Mouse (Mus musculus) large intestine, adult 2 months (tissue): ENCODE results near the gene Aspscr1. TPM values are rescaled to one million over a fixed set of nuclear protein-coding genes. Genes with fewer than 3 reads are reported as not detected.
A peak's percentile ranks its signal among the peaks of the same experiment; 100 is the strongest.

Source experiments
- DNase-seq: peaks from one replicate; pipeline ENCODE4 v3.0.0-alpha.2; 2012; ENCODE audit warnings: low read depth, low spot score
- WGBS: fragments of 180-500 bp; shearing (Covaris S2); methylation state at CpG from one replicate; pipeline ENCODE4 v1.1.7; 2018; 5-methylcytosine and 5-hydroxymethylcytosine counted together
- polyA plus RNA-seq: library from polyadenylated mRNA; depleted of rRNA; stranded (reverse); fragments of >200 nt; gene quantifications from 2 replicates; pipeline ENCODE4 v1.2.3, GENCODE M21; 2012

Gene Aspscr1
- polyA plus RNA-seq, 1 experiment = 74.9 TPM

- DNase-seq = no peak
- WGBS = 84% methylated on average over 5 of the region's 5 CpGs
Observed at GRCm38 (mm10) chr11:120634810-120635209, 38.0 kb upstream of the Aspscr1 start.

DNA sequence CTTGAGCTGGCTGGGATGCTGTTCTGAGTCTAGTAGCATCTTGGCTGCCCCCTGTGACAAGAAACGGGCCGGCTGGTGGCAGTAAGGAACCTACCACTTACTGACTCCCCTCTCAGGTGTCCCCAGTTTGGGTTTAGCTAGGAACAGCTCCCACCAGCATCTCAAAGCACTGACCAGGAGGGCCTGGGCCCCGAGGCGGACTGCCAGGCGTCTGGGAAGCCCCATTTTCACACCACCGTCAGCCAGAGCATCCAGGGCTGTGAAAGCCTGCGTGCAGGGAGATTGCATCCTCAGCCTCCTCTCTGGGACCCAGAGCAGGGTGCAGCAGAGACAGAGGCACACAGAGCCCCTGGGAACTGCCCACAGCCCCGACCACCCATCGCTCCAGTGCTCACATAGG is 31.5 kb upstream of the Aspscr1 start:
- 67% methylated on average over 9 of the region's 9 CpGs for WGBS
- no peak for DNase-seq

- 84% methylated on average over 8 of the region's 8 CpGs for WGBS
- DNase-seq = no peak
Observed at GRCm38 (mm10) chr11:120641869-120642268, 30.9 kb upstream of the Aspscr1 start.

DNA sequence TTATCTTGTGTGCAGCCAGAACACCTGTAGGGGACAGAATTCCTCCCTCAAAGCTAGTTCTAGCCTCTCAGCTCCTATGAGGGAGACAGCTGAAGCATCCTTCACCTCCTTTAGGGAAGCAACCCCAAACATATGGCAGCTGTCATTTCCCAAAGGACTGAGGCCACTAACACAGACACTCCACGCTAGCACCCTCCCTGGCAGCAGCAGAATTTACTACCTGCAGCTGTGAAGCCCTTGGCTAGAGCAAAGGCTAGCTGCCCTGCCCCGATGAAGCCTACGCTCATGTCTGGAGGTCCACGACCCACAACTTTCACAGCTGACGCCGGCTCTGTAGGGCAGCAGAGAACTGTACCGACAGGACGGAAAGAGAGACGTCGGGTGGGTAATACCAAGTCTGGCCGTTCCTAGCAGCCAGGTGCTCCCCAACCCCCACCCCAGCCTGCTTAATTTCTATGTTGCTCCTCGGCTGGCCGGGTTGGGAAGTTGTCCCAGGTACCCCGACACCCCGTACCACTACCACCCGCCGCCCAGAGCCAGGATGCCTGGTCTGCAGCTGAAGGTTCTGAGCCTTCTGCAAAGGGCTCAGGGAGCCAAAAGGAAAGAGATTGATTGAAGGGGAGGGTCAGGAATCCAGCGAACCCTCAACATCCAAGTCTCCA is 29.7 kb upstream of the Aspscr1 start:
- DNase-seq = no peak
- 1% methylated on average over 18 of the region's 18 CpGs for WGBS

DNA sequence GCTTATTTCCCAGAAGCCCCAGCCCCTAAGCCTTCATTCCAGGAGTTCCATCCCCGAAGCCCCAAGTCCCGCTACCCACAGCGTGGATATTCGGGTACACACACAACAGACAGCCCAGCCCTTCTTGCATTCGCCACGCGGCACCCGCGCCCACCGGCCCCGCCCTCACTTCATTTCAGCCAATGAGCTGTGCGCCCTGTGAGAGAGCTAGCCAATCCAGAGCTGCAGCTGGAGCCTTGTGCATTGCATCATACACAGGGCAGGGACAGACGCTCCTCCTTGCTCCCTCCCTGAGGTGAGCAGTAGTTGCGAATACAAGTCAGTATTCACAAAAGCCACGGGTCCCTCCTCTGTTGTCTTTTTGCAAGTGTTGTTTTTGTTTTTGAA is 29.2 kb upstream of the Aspscr1 start, which contains the start of gene Pycr1:
Pycr1 (minus strand) TSS at position 169 of the 387 bp plus-strand sequence.
- under 1% methylated on average over 15 of the region's 15 CpGs for WGBS
- DNase-seq = peak; percentile 81

- no peak for DNase-seq
- 87% methylated on average over 35 of the region's 35 CpGs for WGBS
Observed at GRCm38 (mm10) chr11:120647047-120647830, 25.5 kb upstream of the Aspscr1 start.

DNA sequence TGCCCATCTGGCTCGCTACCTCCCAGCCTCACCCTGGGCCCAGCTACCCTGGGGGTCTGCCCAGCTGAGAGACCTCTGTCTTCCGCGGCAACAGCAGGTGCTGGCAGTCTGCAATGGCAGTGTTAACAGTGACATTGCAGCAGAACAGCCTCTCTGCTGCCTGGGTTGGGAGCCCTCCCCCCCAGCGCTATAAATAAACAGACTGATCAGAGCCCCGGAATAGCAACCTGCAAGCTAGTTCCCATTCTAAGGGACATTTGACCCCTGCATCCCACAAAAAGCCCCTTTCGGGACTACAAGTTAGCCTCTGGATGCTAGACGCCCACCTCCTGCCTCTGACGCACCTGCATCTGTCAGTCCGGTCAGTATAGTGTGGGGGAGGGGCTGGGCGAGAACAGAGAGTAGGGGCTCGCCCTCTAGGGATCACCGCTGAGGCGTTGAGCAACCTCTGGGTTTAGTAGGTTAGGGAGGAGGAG is 24.7 kb upstream of the Aspscr1 start, which contains the start of gene Myadml2:
Myadml2 (minus strand) TSS at position 158 of the 476 bp plus-strand sequence.
- no peak for DNase-seq
- WGBS = 9% methylated on average over 13 of the region's 13 CpGs

GRCm38 (mm10) chr11:120651872-120652271 is 20.9 kb upstream of the Aspscr1 start:
- WGBS = 79% methylated on average over 3 of the region's 3 CpGs
- DNase-seq = no peak

DNA sequence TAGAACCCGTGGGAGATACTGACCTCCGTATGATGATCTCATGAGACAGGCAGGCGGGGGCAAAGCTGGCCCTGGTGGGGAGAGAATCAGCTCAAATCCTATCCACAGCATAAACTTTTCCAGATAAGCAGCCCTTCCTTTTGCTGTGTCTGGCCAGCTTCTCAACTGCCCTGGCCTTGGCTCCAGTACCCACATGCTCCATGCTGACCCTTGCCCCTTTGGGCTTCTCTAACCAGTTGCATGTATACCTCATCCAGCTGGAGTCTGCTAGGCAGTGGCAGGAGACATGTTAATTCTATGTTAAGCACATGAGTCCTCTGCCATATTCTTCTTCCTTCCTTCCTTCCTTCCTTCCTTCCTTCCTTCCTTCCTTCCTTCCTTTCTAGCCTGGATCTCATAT is 18.0 kb upstream of the Aspscr1 start:
- WGBS = 65% methylated on average over 3 of the region's 3 CpGs
- DNase-seq = no peak

GRCm38 (mm10) chr11:120657301-120657700 is 15.5 kb upstream of the Aspscr1 start:
- WGBS = 84% methylated on average over 4 of the region's 4 CpGs
- DNase-seq = no peak

DNA sequence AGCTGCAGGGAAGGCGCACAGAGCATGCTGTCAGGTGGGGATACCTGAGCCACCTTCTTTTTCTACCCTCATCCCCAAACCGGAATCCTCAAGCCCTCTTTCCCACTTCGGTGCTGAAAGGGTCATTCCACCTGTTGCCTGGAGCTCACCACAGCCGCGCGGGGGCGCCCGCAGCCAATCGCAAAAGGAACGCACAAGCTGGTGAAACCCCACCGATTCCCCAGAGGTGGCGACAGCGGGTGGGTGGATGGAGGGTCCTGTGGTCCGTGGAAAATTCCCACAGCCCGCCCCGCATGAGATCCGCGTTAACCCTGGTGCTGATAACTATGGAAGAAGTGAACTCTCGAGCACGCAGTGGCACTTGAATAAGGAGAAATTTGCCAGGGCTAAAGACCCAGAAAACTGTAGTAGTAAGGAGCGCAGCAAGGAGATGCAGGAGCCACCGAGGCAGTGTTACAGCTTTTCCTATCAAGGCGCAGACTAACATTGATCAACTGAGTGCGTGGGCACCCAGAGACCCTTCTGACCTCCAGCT is 13.8 kb upstream of the Aspscr1 start:
- WGBS = 4% methylated on average over 24 of the region's 24 CpGs

DNA sequence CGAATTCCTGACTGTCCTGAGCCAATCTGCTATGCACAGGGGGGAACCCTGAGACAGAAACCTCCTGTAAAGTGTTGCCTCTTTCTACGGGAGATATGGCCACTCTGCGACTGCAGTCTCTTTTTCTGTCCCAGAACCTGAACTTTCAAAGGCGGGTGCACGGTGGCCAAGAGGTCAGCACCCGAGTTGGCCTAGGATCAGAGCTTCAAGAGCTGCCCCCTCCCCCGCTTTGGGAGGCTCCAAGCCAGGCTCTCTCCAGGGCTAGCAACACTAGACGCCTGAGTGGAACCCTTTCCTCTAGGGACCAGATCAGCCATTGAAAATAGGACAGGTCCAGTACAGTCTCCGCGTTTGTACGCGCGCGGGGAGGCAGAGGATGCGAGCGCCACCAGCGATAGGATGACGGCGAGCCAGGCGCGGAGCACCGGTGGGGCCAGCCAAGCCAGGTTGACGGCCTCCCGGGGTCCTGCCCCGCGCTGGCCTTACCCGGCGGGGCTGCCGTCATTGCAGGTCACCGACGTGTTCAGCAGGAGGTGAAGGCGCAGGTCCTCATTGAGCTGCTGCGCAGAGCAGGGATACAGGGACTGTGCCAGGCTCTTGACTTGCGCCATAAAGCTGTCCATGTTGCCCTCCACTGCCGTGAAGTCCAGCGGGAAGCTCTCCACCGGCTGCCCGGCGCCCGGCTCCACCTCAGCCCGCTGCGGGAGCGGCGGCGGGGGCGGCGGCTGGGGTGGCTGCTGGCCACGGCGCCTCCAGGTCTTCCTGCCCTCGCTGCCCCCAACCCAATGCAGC is 13.1 kb upstream of the Aspscr1 start:
- WGBS = 3% methylated on average over 50 of the region's 50 CpGs
- DNase-seq = no peak

More for the DNA sequence above, 13.8 kb upstream of the Aspscr1 start:
- DNase-seq = no peak

DNA sequence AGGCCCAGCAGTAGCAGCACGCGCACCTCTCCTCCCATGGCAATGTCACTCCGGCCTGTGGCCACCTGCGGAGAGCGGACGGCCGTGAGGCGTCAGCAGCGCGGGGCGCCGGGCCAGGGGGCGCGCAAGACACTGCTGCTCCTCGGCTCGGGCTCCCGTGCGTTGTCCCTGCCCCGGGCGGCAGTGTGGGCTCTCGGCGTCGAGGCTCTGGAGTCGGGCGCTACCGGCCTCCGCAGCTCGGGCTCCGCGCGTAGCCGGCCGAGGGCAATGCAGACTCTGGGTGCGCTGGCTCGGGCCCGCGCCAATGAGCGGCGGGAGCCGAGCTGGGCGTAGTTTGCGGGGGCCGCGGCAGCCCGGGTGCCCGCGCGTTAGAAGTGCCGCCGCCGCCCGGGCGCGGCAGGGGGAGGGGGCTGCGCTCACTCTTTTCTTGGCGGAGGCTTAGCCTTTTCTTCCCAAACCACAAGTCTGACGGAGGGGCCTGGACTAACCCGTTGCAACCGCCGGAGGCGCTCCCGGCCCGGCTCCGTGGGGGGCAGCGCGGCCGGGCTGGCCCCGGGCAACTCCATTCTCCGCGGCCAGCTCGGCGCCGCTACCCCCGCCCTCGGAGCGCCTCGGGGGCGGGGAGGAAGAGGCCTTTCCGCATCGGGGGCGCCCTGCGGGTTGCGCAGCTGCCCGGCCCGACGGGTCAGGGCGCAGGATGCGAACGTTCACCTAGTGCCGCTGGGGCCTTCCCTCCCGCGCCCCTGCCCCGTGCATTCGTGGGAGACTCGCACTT is 12.3 kb upstream of the Aspscr1 start:
- no peak for DNase-seq

GRCm38 (mm10) chr11:120661076-120661460 is 11.7 kb upstream of the Aspscr1 start, which contains the start of gene Notum:
Notum (minus strand) TSS chr11:120661175.
- 2% methylated on average over 35 of the region's 35 CpGs for WGBS

More for the DNA sequence above, 12.3 kb upstream of the Aspscr1 start:
- WGBS = under 1% methylated on average over 85 of the region's 95 CpGs

DNA sequence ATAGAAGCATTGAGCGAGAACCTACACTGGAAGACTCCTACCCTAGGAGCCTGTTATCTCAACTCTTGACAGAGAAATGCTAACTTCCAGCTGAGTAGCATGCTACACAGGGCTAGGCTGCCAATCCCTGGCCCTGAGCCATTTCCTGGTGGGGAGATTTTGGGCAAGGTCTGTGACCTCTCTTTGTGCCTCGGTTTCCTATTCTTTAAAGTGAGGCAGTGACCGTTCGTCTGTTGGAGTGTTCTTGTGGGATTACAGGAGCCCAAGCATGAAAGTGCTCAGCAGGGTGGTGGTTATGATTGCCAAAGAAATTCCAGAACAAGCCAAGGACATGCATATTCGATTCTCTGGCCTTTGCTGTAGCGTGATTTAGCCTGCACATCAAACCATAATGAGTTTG is 10.0 kb upstream of the Aspscr1 start:
- WGBS = 60% methylated on average over 6 of the region's 6 CpGs
- no peak for DNase-seq

More at GRCm38 (mm10) chr11:120661076-120661460, 11.7 kb upstream of the Aspscr1 start, which contains the start of gene Notum:
- DNase-seq = no peak

- DNase-seq = no peak
- WGBS = 39% methylated on average over 5 of the region's 5 CpGs
Observed at GRCm38 (mm10) chr11:120663714-120664113, 9.1 kb upstream of the Aspscr1 start.

GRCm38 (mm10) chr11:120665406-120665805 is 7.4 kb upstream of the Aspscr1 start:
- 79% methylated on average over 3 of the region's 3 CpGs for WGBS

DNA sequence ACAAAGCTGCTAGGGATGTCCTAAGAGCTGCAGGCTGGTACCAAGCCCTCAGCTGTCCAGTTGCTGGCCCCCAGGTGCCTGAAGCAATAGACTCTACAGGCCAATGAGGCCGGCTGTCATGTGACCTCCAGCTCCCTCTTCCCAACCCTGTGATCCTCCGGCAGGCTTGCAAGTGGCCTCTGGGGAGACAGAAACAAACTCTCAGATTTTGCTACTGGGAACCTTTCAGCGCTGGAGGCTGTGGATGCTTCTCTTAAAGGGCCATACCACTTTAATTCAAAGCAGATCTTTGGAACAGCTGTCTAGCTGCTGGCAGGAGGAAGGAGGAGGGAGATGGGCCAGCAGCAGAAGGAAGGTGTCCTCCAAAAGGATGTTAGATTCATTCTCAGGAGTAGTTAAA is 6.2 kb upstream of the Aspscr1 start:
- WGBS = 47% methylated on average over 3 of the region's 3 CpGs
- no peak for DNase-seq

More at GRCm38 (mm10) chr11:120665406-120665805, 7.4 kb upstream of the Aspscr1 start:
- no peak for DNase-seq

DNA sequence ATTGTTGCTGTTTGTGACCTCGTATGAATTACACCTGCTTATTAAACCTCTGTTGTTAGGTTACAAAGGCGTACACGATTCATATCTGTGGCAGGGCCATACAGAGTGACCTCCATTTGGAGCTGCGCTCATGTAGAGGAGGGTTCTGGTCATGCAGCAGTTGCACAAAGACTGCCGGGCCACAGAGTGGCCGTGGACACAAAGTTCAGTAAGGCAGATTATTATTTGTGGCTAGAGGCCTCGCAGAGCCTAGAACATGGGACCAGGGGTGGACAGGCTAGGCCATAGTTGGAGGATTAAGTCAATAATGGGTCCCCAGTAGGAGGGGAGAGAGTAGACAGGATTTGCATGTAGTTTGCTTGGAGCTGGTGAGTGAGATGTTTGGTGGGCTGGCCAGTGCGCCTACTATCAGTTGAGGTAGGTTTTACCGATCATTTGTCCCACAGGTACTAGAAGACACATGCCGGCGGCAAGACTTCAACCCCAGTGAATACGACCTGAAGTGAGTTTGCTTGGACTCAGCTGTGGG is 885 bp downstream of the Aspscr1 start:
- WGBS = 20% methylated on average over 12 of the region's 12 CpGs
- no peak for DNase-seq
